In the genomic region with DNA sequence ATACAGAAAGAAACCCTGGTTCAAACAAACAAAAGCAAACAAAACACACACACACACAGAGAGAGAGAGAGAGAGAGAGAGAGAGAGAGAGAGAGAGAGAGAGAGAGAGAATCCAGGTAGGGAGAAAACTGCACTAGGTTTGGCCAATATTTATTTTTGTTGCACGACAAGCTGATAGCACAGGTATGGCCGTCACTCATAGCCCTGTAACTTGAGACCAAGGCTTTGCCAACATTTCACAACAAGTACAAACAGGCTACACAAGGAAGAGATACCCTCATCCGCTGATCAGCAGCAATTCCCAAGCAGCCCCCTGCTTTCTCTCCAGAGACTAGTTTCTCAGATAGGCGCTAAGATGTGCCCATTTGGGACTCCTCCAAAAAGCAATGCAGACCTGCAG, we compare ENCODE assay signal across 10 mouse cellular contexts. TPM values are rescaled to one million over a fixed set of nuclear protein-coding genes. Genes with fewer than 3 reads are reported as not detected.
DNase-seq lines count a peak whose midpoint lies in the region; ATAC-seq and TF ChIP-seq lines count a peak whose summit lies in the region.
"Had no signal": no experiment of that assay in that cellular context is flagged by ENCODE, and none has a peak within 500 bp of the region (broad histone marks: within the 10 kb centered on the region; RNA-seq: fewer than 3 reads in every experiment).

No protein-coding gene starts in this region.

- H3K27me3 ChIP-seq in heart, embryonic 15.5 days = no peaks in the 10 kb centered on the region
- H3K27me3 ChIP-seq in liver, embryonic 15.5 days = no peaks in the 10 kb centered on the region
- no peaks in the 10 kb centered on the region for H3K27me3 ChIP-seq in thymus, adult 2 months (ENCODE audit: control insufficient read depth, insufficient read depth, low read length)
- H3K27me3 ChIP-seq: hindbrain, embryonic 15.5 days; neural tube, embryonic 15.5 days had no signal

- 49% methylated on average over 4 of the region's 4 CpGs for WGBS in heart, embryonic 15.5 days
- WGBS in liver, embryonic 15.5 days (ENCODE audit: insufficient replicate concordance) = 49% methylated on average over 4 of the region's 4 CpGs
- WGBS in thymus, adult 2 months = 95% methylated on average over 4 of the region's 4 CpGs

- H3K27ac ChIP-seq in heart, embryonic 15.5 days = peak overlapping the region; percentile 31
- H3K27ac ChIP-seq in liver, embryonic 15.5 days (replicated peaks) = peak overlapping the region; percentile 77
- H3K27ac ChIP-seq in thymus, adult 2 months (ENCODE audit: control insufficient read depth, insufficient read depth, low read length) = no peak overlapping the region
- H3K27ac ChIP-seq: hindbrain, embryonic 15.5 days; neural tube, embryonic 15.5 days had no signal

- no peak for TF ChIP-seq POLR2A in thymus, adult 2 months (IDR thresholded peaks at IDR 0.05; ENCODE audit: control insufficient read depth, extremely low read depth, insufficient read depth, low read length, poor library complexity)

- H3K9me3 ChIP-seq in heart, embryonic 15.5 days (replicated peaks) = no peaks in the 10 kb centered on the region
- H3K9me3 ChIP-seq in liver, embryonic 15.5 days (replicated peaks) = no peaks in the 10 kb centered on the region
- H3K9me3 ChIP-seq: hindbrain, embryonic 15.5 days; neural tube, embryonic 15.5 days had no signal

- TF ChIP-seq CTCF in thymus, adult 2 months (IDR thresholded peaks at IDR 0.05; ENCODE audit: borderline replicate concordance, control insufficient read depth, extremely low read depth, insufficient read depth, low read length, poor library complexity) = no peak

- H3K4me1 ChIP-seq in heart, embryonic 15.5 days (replicated peaks) = peaks cover 10% of the 10 kb centered on the region
- 0 out of 2 replicates have a peak, but pooled peaks cover 3% of the 10 kb centered on the region for H3K4me1 ChIP-seq in liver, embryonic 15.5 days (replicated peaks)
- no peaks in the 10 kb centered on the region for H3K4me1 ChIP-seq in thymus, adult 2 months (replicated peaks; ENCODE audit: control insufficient read depth, insufficient read depth, low read length)
- H3K4me1 ChIP-seq: hindbrain, embryonic 15.5 days; neural tube, embryonic 15.5 days had no signal

- no peak for ATAC-seq in heart, embryonic 15.5 days (replicated peaks; ENCODE audit: insufficient number of reproducible peaks, insufficient read depth, low FRiP score, low read depth)
- ATAC-seq in liver, embryonic 15.5 days (ENCODE audit: insufficient read depth) = peak; percentile 71

- H3K36me3 ChIP-seq in heart, embryonic 15.5 days = peaks cover 11% of the 10 kb centered on the region
- H3K36me3 ChIP-seq in liver, embryonic 15.5 days (replicated peaks) = peaks cover 13% of the 10 kb centered on the region
- peaks cover 11% of the 10 kb centered on the region for H3K36me3 ChIP-seq in thymus, adult 2 months (ENCODE audit: control insufficient read depth, insufficient read depth, low read length)
- H3K36me3 ChIP-seq: hindbrain, embryonic 15.5 days; neural tube, embryonic 15.5 days had no signal

- H3K4me2 ChIP-seq in heart, embryonic 15.5 days = no peak overlapping the region
- H3K4me2 ChIP-seq in liver, embryonic 15.5 days = peak overlapping the region; percentile 41; the same call in 1 of the 2 replicates
- H3K4me2 ChIP-seq: hindbrain, embryonic 15.5 days; neural tube, embryonic 15.5 days had no signal

- no peak overlapping the region for H3K4me3 ChIP-seq in heart, embryonic 15.5 days
- no peak overlapping the region for H3K4me3 ChIP-seq in liver, embryonic 15.5 days (replicated peaks)
- H3K4me3 ChIP-seq in thymus, adult 2 months (ENCODE audit: control insufficient read depth, insufficient read depth, low read length) = no peak overlapping the region
- H3K4me3 ChIP-seq: hindbrain, embryonic 15.5 days; neural tube, embryonic 15.5 days had no signal

- H3K9ac ChIP-seq in heart, embryonic 15.5 days = no peak overlapping the region
- no peak overlapping the region for H3K9ac ChIP-seq in liver, embryonic 15.5 days
- H3K9ac ChIP-seq: hindbrain, embryonic 15.5 days; neural tube, embryonic 15.5 days had no signal

- no peak for DNase-seq in heart, adult 9 months (ENCODE audit: low spot score in 2 of 2)
- peak; percentile 11 for DNase-seq in retina, postnatal 1 day
- DNase-seq in retina, embryonic 14.5 days (ENCODE audit: low spot score) = no peak
- no peak for DNase-seq in layer of hippocampus, postnatal 36 days
- no peak for DNase-seq in thymus, adult 2 months
- no peak for DNase-seq in gastrocnemius, postnatal 4 days (ENCODE audit: low spot score in 2 of 2)

RNA-seq across cellular contexts. Expression of gene Zfp36l1, which starts 9.7 kb away (rescaled TPM):
- 94.7 and 107 TPM in 2 replicates for polyA plus RNA-seq in heart, embryonic 15.5 days (2015; fragmentation: Nextera tagmentation; extraction: Ambion mirVana)
- polyA plus RNA-seq in liver, embryonic 15.5 days (2015; fragmentation: Nextera tagmentation; extraction: Ambion mirVana) = 23.7 and 24.5 TPM in 2 replicates
- 10 to 100 TPM; 32.1 to 39.1 TPM for total RNA-seq in layer of hippocampus, postnatal 36 days (2021)
- polyA plus RNA-seq in thymus, adult 2 months (2012; rRNA removed) = 253 and 297 TPM in 2 replicates
- 100 to 1,000 TPM; 132 to 157 TPM for total RNA-seq in gastrocnemius, postnatal 4 days (2021)
